Mouse (Mus musculus): ENCODE measurements around the gene Enpp3.
A peak's percentile ranks its signal among the peaks of the same experiment; 100 is the strongest.
"Not testable (repeated sequence)": the region's sequence is repeated elsewhere in the genome, so short reads cannot be mapped to it uniquely, and the experiment has no call there.

The Enpp3 gene

DNA sequence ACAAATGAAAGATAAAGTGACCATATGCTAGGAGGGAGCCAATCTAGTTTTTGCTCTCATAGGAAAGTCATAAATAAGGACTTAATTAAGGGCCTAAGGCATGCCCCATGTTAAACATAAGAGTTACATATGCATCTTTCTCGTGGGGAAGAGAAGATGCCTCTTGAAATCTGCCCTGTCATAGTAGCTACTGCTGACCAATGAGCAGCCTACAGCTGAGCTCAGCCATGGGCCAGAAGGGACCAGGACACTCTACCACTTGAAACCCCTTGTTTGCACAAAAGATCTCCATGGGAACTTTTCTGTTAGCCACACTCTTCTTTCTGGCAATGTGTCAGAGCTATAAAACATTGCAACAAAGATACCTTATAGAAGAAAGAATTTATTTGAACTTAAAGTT lies 19.4 kb downstream of the Enpp3 start:
- DNase-seq (ENCODE audit: low read depth in 1 of 2, low spot score in 2 of 2): no peak

- DNase-seq (ENCODE audit: low read depth in 1 of 2, low spot score in 2 of 2): no peak
Measured at GRCm38 (mm10) chr10:24822842-24823241, 19.8 kb downstream of the Enpp3 start.

DNA sequence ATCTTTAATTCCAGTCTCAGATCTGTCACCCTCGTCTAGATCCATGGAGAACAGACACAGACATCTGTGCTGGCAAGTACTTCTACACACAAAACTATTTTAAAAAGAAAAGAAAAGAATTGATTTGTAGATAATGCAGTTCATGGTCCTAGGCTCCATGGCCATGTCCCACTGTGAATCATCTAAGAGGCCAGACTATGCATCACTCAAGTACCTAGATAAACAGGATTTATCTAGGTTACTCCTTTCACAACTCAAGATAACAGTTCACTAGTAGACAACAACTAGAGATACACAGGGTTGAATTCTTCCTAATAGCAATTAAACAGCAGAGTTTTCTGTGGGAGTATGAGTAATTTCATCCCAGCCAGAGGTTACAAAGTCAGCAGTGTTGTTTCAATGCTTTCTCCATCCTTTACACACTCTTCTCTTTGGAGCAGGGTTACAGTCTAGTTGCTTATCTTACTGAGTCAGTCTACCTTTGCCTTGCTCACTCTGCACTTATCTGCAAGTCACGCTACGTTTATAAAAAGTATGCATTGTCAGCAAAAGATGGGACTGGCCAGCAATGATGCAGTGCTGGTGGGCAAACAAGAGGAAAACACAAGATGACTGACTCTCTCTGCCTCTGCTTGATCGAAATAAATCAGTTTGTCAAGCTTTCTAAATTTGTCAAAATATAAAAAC lies 20.5 kb downstream of the Enpp3 start:
- no peak for DNase-seq (ENCODE audit: low read depth in 1 of 2, low spot score in 2 of 2)

- no peak for DNase-seq (ENCODE audit: low read depth in 1 of 2, low spot score in 2 of 2)
Measured at GRCm38 (mm10) chr10:24819526-24819925, 23.1 kb downstream of the Enpp3 start.

DNA sequence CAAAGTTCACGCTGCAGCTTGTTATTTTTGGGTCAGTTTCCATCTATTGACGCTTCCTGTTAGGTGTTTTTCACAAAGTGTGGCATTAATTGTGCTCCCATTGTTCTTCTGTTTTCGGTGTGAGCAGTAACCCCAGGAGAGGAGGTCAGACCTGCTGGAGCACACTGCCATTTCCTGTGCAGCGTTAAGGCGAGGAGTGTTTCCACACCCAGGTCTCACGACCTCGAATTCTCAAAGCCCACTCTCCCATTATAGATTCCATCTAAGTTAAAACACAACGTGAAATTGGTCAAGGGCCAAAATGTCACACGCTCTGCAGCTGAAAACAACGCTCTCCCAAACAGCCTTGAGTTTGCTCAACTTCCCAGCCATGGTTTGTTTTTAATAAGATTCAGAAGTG lies 32.0 kb downstream of the Enpp3 start:
- DNase-seq (ENCODE audit: low read depth in 1 of 2, low spot score in 2 of 2): no peak

- DNase-seq (ENCODE audit: low read depth in 1 of 2, low spot score in 2 of 2): no peak
Measured at GRCm38 (mm10) chr10:24806756-24807155, 35.9 kb downstream of the Enpp3 start.

DNA sequence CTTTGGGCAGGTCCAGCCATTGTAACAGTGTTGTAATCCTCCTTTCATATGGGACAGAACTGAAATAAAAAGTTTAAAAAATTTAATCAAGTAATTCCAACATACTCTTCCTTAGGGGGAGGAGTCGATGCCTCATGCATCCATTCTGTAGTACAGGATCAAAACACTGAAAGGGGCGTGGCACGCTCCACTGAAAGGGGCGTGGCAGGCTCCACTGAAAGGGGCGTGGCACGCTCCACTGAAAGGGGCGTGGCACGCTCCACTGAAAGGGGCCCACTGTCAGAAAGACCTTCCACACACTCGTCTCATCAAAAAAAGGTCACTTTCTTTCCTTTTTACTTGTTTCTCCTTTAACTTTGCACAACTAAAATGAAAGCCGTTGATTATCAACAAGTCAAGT lies 36.7 kb downstream of the Enpp3 start:
- no peak for DNase-seq (ENCODE audit: low read depth in 1 of 2, low spot score in 2 of 2)

- no peak for DNase-seq (ENCODE audit: low read depth in 1 of 2, low spot score in 2 of 2)
Measured at GRCm38 (mm10) chr10:24805173-24805572, 37.5 kb downstream of the Enpp3 start.

DNA sequence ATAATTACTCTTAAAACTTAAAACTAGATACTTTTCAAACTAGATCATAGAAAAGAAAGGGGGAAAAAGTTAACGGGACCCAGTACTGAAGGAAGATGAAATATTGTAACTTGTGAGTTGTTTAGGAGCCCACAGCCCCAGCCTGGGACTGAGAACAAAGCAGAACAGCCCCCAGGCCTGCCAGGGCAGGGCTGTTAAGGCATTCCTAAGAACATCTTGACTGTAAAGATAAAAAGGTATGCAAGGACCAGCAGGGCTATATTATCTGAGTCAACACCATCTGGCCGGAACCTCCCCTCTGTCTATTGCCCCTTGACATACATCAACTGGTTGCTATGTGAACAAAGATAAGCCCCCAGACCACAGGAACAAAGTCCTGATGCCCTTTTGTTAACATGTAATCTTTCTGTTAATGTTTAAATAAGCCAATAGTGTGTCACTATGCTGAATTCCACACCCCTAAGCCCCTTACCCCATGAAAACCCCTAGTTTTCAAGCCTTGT lies 39.8 kb downstream of the Enpp3 start:
- DNase-seq (ENCODE audit: low read depth in 1 of 2, low spot score in 2 of 2): not testable (repeated sequence)

GRCm38 (mm10) chr10:24801796-24802195 lies 40.8 kb downstream of the Enpp3 start:
- no peak for DNase-seq (ENCODE audit: low read depth in 1 of 2, low spot score in 2 of 2)

DNA sequence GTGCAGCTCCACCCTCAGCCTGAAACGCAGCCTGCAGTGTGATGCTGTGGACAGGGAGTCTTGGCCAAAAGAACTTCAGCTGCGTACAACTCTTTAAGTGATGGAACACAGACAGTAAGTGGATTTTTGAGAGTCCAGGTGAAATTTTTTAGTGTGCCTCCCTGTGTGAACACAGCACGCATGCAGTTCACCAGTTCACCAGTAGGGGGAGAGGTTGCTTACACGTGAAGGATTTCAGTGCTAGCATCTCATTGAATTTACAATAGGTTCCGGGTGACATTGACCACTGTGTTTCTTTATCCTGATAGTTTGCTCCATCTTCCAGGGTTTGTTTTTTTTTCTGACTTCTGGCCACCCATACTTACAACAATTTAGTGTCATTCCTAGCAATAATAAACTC lies 45.4 kb downstream of the Enpp3 start:
- peak in 1 of 2 experiments; percentile 17 for DNase-seq (ENCODE audit: low read depth in 1 of 2, low spot score in 2 of 2)

DNA sequence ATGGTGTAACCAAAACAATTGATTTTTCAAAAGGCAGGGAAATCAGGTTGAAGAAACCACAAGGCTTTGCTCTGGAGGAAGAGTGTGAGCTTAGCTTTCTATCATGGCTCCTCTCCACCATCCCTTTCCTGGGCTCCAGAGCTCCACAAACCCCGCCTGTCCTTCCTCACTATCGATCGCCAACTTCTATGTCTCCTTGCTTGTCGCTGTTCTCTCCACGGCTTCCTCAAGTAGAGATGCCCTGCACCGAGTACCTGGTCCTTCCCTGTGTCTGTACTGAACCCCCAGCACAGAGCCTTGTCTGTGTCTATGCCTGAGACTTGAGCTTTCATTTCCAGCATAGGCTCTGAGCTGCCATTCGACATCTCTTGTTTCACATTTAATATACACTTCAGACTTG lies 49.9 kb downstream of the Enpp3 start:
- DNase-seq (ENCODE audit: low read depth in 1 of 2, low spot score in 2 of 2): no peak

DNA sequence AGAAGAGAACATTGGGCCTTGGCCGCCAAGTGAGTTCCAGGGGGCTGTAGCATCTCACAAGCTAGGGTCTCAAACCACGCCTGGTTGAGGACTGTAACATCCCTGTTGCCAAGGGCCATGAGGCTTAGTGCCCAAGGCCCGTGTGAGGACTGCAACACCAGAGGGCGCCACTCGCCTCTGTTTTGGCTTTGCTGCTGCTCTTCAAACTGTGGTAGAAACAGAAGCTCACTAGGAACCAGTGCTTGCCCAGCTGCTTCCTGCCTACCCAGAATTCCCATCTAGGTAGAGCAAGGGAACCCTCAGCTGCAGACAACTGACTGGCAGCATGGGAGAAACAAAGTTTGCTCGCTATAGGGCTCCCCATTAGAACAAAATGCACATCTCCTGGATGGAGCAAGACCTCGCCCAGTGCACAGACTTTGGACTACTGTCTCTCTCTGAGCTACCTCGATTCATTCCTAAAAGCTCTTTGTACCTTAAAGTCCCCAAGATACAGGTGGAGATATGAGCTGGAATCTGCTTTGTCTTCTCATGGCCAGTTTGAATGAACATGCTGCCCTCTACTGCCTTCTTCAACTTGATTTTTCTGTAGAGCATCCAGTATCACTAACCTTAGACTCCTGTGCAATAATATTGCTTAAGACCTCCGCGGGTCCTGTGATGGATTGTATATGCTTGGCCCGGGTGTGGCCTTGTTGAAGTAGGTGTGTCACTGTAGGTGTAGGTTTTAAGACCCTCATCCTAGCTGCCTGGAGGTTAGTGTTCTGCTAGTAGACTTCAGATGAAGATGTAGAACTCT lies 52.7 kb downstream of the Enpp3 start:
- DNase-seq (ENCODE audit: low read depth in 1 of 2, low spot score in 2 of 2): no peak

DNA sequence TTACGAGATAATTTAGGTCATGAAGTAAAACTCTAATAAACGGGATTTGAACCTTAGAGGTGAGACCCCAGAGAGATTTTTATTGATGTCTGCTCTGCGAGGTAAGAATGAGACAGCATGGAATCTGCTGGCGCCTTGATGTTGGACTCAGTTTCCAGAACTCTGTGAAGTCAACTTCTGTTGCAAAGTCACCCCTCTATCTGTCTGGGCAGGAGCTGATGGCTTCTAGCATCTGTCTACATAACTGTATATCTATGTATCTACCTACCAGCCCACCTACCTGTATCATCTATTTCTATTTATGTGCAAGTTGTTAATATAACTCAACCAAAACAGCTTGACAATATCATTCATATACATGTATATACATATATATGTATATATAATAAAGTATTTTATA lies 57.3 kb downstream of the Enpp3 start:
- no peak for DNase-seq (ENCODE audit: low read depth in 1 of 2, low spot score in 2 of 2)

DNA sequence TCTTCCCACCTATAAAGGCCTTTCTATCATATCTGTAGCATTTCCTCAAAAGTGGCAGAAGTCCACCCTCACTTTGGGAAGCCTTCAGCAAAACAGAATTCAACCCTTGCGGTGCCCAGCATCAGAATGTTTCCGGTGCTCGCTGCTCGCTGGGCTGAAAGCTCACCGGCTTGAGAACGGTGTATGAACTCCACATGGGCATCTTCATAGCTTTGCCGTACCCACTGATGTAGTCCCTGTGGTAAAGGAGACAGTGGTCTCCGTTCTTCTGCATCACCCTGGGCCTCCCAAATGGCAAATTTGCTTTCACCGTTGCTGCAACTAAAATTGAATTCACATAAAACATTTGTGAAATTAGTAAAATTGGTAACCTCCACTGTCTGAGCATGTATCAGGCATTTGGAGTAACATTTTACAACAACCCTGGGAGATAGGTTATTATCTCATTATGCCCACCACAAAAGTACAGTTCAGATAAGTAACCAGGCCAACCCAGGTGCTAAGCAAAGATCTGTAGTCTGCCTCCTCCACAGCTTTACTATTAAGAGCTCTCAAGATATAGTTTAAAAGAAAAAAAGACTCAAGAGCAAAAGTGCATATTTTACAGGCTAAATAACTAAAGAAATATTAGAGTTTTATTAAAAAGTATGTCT lies 57.9 kb downstream of the Enpp3 start:
- no peak for DNase-seq (ENCODE audit: low read depth in 1 of 2, low spot score in 2 of 2)

- no peak for DNase-seq (ENCODE audit: low read depth in 1 of 2, low spot score in 2 of 2)
Measured at GRCm38 (mm10) chr10:24783946-24784345, 58.7 kb downstream of the Enpp3 start.

DNA sequence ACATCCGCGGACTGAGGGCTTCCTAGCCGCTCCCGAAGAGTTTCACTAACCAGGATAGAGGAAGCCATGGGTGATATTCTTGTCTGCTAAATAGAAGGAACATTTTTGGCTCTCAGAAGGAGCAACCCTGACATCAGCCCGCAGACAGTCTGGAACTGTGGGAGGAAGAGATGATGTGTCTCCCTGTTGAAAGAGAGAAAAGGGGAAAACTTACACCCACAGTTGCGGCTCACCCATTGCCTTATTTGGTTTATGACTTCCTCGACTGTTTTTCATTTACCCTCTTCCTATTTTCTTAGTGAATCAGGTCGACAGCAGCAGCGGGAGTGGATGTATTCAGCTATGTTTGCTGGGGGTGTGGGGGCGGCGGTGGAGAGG lies 64.0 kb downstream of the Enpp3 start:
- no peak for DNase-seq (ENCODE audit: low read depth in 1 of 2, low spot score in 2 of 2)

DNA sequence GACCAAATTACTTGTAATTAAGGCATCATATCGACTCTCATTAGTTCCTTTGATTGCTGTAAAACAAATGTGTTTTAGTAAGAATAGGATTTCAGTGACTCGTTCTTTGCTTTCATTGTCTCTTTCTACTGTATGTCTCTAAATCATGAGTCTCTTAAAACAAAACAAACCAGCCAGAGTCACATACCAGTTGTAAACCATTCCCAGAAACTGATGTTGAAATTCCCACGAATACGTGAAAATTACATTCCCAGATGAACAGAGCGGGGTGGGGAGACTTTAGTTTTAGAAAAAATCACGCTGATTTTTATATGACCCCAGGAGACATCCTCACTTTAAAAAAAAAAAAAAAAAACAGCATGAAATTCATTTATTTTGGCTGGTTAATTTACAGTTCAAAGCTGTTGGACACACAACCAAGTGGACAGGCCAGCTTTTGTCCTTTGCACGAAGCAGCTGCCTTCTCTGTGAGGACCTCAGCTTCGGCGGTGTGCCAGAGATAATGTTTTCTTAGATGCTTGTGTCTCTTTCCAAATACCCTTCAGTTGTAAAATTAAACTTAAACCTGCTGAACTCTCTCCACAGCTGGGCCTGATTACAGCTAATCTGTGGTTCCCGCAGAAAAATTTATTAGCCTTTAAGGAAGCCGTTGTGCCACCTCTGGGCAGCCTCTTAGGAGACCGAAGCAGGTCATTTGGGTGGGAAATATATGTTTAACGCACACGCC lies 64.5 kb downstream of the Enpp3 start:
- DNase-seq (ENCODE audit: low read depth in 1 of 2, low spot score in 2 of 2): no peak

GRCm38 (mm10) chr10:24769496-24769895 lies 73.1 kb downstream of the Enpp3 start:
- no peak for DNase-seq (ENCODE audit: low read depth in 1 of 2, low spot score in 2 of 2)

DNA sequence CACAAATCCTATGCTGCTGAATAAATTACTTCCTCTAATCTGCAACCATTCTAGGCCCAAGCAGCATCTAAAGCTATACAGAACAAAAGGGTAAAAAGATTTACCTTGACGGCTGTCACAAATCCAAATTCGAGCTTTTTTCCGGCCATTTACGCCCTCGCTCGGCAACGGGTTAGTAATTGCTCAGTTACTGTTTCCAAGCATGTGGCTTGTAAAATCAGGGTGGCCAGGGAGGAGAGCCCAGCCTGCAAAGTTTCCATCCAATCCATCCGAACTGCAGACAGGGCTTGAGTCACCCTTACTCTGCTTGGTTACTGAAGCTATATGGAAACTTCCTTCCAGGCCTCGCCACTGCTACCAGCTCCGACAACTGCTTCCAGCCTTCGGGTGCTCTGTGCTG lies 74.9 kb downstream of the Enpp3 start:
- DNase-seq (ENCODE audit: low read depth in 1 of 2, low spot score in 2 of 2): no peak

GRCm38 (mm10) chr10:24766061-24766460 lies 76.6 kb downstream of the Enpp3 start:
- DNase-seq (ENCODE audit: low read depth in 1 of 2, low spot score in 2 of 2): no peak

Measured in monocyte, adult 2 months (primary cell).